Mouse (Mus musculus) megakaryocyte progenitor cell, adult 5-6 weeks (primary cell): ENCODE data around the gene Cmas. TPM values are rescaled to one million over a fixed set of nuclear protein-coding genes. Genes with fewer than 3 reads are reported as not detected.

Experiments
- ATAC-seq: replicated peaks from 2 replicates; pipeline ENCODE4 v1.8.0; 2016; ENCODE audit warnings: mild to moderate bottlenecking, moderate TSS enrichment, inconsistent platforms; ENCODE audit not compliant: poor library complexity
- total RNA-seq, 2 experiments: library from RNA; stranded (forward) in 1 of 2; stranded (reverse) in 1 of 2; fragments of 157-497, 149-512 nt in 1 of 2; fragments of 200-1000 nt in 1 of 2; gene quantifications; 2 replicates each; pipeline versions ENCODE4 v1.2.3 to v1.2.4; 2015 to 2017

Gene Cmas
- total RNA-seq, 2 experiments from 2014 or later = 58.1 to 67.0 TPM

GRCm38 (mm10) chr6:142751365-142751764 is 5.1 kb upstream of the Cmas start:
- ATAC-seq = no peak

GRCm38 (mm10) chr6:142752331-142753246 is 3.9 kb upstream of the Cmas start:
- ATAC-seq = peak; percentile 60

DNA sequence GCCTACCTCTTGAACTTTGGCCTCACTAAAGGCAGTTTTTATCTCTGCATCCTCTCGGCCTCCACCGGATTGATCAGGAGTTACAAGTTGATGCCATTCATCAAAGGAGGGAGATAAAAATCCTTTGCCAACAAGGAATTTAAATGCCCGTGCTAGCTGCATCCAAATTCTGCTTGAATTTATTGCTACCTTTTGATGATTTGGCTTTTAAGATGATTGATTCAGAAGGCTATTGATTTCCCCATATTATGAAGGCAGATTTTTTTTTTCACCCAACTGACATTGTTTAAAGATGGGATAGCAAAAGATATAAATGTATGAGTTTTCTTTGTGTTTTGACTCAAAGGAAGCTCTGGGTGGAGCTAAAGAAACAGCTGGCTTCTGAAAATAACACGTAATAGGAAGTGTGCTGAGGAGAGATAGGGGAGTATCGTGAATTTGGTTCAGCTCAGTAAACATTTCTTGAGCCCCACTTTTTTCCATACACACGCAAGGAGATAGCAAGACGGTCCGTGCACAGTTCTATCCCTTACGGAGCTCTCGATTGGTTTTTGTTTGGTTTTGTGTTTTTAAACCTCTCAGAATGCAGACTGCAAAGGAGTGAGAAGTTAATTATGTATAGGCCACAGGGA is 964 bp downstream of the Cmas start:
- ATAC-seq = peak; percentile 71

GRCm38 (mm10) chr6:142757976-142758375 is 1.5 kb downstream of the Cmas start:
- no peak for ATAC-seq

GRCm38 (mm10) chr6:142758562-142758961 is 2.1 kb downstream of the Cmas start:
- no peak for ATAC-seq

DNA sequence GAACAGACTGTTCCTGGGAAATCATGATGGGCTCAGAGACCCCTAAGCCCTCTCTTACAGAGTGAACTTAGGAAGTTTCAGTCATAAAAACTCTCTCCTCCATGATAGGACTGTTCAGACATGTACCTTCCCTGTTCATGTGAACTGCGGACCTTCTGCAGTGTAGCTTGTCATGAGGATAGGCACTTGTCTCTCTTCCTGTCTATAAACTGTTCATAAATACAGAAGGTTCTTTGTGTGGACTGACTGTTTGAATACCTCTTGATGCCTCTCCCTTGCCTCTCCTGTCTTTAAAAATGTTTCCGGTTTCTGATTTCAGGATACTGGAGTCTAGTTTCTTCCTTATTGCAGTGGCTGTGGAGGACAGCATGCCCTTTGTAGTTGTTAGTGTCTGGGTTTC is 3.1 kb downstream of the Cmas start:
- ATAC-seq = no peak

- no peak for ATAC-seq
Observed at GRCm38 (mm10) chr6:142764933-142765332, 8.4 kb downstream of the Cmas start.

DNA sequence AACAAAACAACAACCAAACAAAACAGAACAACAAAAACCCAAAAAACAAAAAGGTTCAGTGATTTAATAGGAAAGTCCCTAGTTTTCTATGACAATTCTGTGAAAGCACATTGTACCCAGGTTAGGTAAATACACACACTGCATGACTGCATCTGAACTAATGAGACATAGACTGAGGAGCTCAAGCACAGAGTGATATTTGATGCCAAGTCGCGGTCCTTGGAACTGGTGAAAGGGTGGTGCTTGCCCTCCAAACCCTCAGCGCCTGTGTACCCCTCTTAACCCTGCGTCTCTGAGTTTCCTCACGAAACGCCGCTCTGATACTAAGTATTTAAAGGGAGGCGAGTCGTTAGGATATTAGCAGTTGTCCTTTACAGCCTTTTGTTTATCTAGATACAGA is 10.8 kb downstream of the Cmas start:
- no peak for ATAC-seq

GRCm38 (mm10) chr6:142769896-142770295 is 13.4 kb downstream of the Cmas start:
- no peak for ATAC-seq

GRCm38 (mm10) chr6:142771643-142772042 is 15.2 kb downstream of the Cmas start:
- peak; percentile 49 for ATAC-seq

DNA sequence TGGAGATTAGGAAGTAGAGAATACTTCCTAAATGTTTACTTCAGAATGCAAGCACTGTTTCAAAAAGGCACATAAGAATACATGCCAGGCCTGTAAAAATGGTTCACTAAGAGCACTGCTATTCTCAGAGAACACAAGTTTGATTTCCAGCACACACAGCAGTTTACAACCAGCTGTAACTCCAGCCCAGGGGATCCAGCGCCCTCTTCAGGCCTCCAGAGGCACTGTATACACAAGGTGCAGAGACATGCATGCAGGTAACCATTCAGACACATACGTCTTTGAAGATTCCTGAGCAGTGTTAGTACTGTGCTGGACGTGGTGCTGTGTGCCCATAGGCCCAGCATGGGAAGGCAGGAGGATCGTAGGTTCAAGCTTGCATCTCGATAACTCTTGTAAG is 17.1 kb downstream of the Cmas start:
- ATAC-seq = no peak

DNA sequence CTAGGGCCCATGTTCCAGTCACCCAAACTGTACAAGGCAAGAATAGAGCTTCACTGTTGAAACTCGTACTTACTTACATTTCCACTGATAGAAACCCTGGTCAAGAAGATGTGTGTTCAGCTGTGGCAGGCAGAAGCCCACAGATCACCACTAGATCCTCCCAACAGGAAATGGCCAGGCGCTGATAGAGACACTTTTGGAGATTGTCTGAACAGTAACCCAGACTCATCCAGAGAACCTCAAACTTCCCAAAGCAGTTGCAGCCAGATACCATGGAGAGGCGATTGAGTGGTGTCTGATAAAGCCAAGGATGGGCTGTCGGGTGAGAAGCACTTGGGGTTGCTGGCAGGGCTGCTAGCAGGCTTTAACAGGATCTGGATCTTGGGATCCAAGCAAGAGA is 20.4 kb downstream of the Cmas start:
- peak; percentile 38 for ATAC-seq

DNA sequence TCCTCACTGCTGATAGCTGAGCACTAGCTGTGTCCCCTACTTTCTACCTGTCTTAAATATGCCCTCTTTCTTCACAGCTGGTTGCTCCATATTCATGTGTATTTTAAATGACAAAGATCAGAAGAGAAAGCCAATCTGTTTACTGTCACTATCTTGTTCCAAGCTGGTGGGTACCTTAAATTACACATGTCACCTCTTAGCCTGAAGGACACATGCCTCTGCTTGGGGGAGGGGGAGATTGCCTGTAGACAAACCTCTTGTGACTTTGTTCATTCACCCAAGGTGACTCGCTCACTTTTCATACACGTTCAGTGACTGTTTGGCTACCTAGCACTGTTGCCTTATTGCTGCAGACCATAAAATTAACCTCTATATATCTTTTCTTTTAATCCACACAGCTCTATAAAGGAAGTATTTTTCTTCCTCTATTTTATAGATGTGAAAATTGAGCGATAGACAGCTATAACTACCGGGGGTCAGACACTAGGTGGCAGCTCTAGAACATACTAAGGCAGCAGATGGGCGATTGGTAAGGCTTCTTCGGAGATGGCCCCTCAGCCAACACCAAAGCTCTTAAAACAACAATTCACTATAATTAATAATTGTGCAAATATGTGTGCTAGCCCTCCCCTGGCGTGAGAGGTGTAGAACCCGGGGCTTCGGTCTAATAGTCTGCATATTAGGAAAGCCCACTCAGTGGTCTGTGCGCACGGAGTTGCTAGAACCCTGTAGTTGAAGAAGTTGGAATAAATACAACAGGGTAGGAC is 22.7 kb downstream of the Cmas start:
- ATAC-seq = peak; percentile 70

- peak; percentile 61 for ATAC-seq
Observed at GRCm38 (mm10) chr6:142779812-142780573, 23.5 kb downstream of the Cmas start.

DNA sequence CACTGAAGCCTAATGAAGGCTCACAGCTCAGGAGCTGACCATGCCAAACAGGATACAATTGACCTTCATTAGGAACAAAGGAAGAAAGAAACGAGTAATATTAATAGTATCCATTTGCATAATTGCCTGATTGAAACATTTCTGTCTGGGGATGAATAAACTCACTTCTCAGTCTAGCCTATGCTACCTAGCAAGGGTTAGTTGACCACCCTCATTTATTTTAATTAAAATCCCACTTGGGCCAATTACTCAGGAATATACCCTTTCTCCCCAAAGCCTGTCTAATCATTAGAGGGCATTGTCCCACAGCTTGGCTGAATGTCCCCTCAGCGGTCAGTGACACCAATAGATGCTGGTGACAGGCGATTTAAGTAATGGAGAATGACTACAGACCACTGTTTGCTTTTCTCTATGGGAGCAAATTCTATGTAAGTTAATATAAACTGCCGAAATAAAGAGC is 24.1 kb downstream of the Cmas start:
- ATAC-seq = no peak

- no peak for ATAC-seq
Observed at GRCm38 (mm10) chr6:142781286-142781685, 24.8 kb downstream of the Cmas start.

DNA sequence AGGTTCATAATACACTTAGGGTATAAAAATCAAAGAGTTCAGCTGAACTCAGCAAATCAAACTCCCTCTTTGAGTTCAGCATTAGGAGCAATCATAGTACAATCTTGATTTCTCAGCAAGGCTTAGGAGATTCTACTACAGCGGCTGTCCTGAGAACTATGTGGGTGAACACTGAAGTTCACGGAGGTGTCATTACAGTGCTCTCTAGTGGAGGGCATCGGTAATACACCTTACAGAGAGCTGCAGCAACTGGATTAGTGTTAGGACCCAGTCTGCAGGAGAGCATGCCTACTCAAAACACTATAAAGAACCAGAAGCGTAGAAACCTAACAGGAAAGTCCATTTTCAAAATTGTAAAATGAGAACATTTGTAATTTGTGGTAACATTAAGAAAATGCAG is 28.9 kb downstream of the Cmas start:
- ATAC-seq = peak; percentile 96

- ATAC-seq = no peak
Observed at GRCm38 (mm10) chr6:142786106-142786505, 29.6 kb downstream of the Cmas start.

- no peak for ATAC-seq
Observed at GRCm38 (mm10) chr6:142788042-142788987, 31.8 kb downstream of the Cmas start.

GRCm38 (mm10) chr6:142789736-142790135 is 33.2 kb downstream of the Cmas start:
- ATAC-seq = no peak
